Mouse (Mus musculus): Measurements from ENCODE around the gene Fscn1. TPM values are rescaled to one million over a fixed set of nuclear protein-coding genes. Genes with fewer than 3 reads are reported as not detected.

The Fscn1 gene
- 583 TPM for polyA plus RNA-seq (2012; fragmentation: generic; extraction: Trizol)
- long read RNA-seq, experiment 1, transcript Fscn1-201 (5 exons, 2,675 nt): major isoform, 96 of 148 reads
- long read RNA-seq, experiment 1, partial matches to known transcripts: 50 of 148 reads
- long read RNA-seq, experiment 1, other reads (novel, unspliced or antisense): 2 of 148 reads
- long read RNA-seq, experiment 2, transcript Fscn1-201 (5 exons, 2,675 nt): major isoform, 3,115 of 3,176 reads
- long read RNA-seq, experiment 2, partial matches to known transcripts: 12 of 3,176 reads
- long read RNA-seq, experiment 2, other reads (novel, unspliced or antisense): 49 of 3,176 reads

DNA sequence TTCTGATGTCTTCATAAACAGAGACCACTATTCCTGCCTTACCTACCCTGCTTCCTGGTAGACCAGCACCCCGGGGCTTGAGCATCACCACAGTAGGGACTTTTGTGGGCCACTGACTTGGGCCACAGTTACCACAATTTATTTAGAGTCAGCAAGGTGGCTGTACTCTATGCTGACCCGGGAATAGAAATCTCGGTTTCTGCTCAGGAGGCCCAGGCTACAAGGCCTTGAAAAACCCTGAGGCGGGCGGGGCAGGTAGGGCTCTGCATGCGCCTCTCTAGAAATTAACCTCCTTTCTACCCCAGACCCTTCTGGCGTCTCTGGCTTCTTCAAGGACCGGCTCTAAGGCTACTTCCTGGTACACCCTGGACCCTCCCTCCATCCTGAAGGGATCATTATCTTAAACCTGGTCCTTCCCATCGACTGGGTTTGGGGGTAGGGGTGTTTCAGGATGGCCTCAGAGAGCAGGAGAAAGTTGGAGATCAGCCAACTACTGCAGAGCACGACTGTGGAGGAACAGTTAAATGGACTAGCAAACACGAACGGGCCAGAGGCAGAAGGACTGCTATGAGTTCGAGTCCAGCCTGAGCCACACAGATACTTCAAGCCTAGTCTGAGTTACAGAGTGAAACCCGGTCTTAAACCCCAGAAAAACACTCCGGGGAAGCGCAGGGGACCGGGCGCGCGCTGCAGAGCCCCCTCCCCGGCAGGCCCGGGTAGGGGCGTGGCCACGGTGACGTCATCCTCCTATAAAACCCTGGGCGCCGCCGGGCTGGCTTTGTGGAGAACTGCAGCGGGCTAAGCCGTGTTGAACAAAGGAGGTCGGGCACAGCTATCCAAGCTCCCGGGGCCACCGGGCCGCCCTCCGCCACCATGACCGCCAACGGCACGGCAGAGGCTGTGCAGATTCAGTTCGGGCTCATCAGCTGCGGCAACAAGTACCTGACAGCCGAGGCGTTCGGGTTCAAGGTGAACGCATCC is at the start of gene Fscn1:
Gene Fscn1, plus strand, starts transcription at position 768 of the 981 bp plus-strand sequence.
- TF ChIP-seq MAX (IDR thresholded peaks at IDR 0.05) (no peak), USF1 (IDR thresholded peaks at IDR 0.05; ENCODE audit: low read depth) (no peak), FOSL1 (IDR thresholded peaks at IDR 0.05; ENCODE audit: insufficient read depth, low read length, poor library complexity, severe bottlenecking) (no peak), CEBPB (IDR thresholded peaks at IDR 0.05; ENCODE audit: low read depth) (no peak)
- Histone ChIP-seq H3K36me3 (ENCODE audit: control insufficient read depth, insufficient read depth) (peaks cover 11% of the 10 kb centered on the region), H3ac (ENCODE audit: control insufficient read depth, insufficient read length, low read depth) (peak within 1 kb of the TSS; percentile 84), H3K4me3 (ENCODE audit: insufficient read depth, poor library complexity, severe bottlenecking) (peak within 1 kb of the TSS; percentile 97), H3K79me3 (ENCODE audit: low read depth) (peaks cover 45% of the 10 kb centered on the region), H3K79me2 (ENCODE audit: control insufficient read depth, insufficient read depth) (peaks cover 52% of the 10 kb centered on the region), H3K27me3 (ENCODE audit: control insufficient read depth, insufficient read depth, insufficient read length) (no peaks in the 10 kb centered on the region)

DNA sequence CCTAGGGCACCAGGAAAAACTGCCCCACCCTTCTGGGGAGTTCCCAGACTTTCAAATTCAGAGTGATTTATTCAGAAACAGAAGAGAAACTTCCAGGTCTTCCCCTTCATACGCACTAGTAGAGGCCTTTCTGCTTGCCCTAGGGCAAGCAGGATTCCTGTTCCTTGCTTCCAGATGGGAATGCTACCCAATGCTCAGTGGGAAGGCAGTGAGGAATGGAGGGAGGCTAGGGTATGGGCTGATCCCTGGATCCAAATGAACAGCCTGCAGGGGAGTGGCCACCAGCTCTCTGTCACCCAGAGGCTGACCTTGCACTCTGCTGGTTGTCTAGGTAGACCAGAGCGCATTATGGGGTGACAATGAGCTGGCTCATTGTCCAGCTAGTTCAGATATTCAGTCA is 48.5 kb upstream of the Fscn1 start:
- H3K36me3 ChIP-seq (ENCODE audit: control insufficient read depth, insufficient read depth): no peaks in the 10 kb centered on the region
- H3ac ChIP-seq (ENCODE audit: control insufficient read depth, insufficient read length, low read depth): no peak overlapping the region
- H3K79me2 ChIP-seq (ENCODE audit: control insufficient read depth, insufficient read depth): peaks cover 28% of the 10 kb centered on the region
- no peak for TF ChIP-seq CTCF (IDR thresholded peaks at IDR 0.05; ENCODE audit: control insufficient read depth, insufficient read depth, insufficient read length)
- no peak for TF ChIP-seq MYOD1 (IDR thresholded peaks at IDR 0.05; ENCODE audit: control insufficient read depth, insufficient read length, low read depth)
- H3K79me3 ChIP-seq (ENCODE audit: low read depth): peaks cover 3% of the 10 kb centered on the region
- H3K27me3 ChIP-seq (ENCODE audit: control insufficient read depth, insufficient read depth, insufficient read length): no peaks in the 10 kb centered on the region
- no peak overlapping the region for H3K4me3 ChIP-seq (ENCODE audit: insufficient read depth, poor library complexity, severe bottlenecking)

DNA sequence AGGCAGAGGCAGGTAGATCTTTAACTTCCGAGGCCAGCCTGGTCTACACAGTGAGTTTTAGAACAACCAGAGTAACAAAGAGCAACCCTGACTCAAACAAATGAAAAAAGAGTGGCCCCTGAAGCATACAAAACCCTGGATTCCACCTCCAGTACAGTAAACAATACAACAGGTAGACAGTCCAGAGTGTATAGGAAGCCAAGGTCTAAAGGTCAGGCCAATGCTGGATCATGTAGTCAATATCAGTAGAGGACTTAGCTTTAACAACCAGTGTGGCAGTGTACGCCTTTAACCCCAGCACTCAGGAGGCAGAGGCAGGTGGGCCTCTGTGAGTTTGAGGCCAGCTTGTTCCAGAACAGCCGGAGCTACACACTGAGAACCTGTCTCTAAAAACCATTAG is 47.8 kb upstream of the Fscn1 start:
- Histone ChIP-seq H3K79me3 (ENCODE audit: low read depth) (peaks cover 3% of the 10 kb centered on the region), H3K27me3 (ENCODE audit: control insufficient read depth, insufficient read depth, insufficient read length) (no peaks in the 10 kb centered on the region), H3K36me3 (ENCODE audit: control insufficient read depth, insufficient read depth) (no peaks in the 10 kb centered on the region), H3K4me3 (ENCODE audit: insufficient read depth, poor library complexity, severe bottlenecking) (no peak overlapping the region), H3ac (ENCODE audit: control insufficient read depth, insufficient read length, low read depth) (no peak overlapping the region), H3K79me2 (ENCODE audit: control insufficient read depth, insufficient read depth) (peaks cover 21% of the 10 kb centered on the region)
- no peak for TF ChIP-seq CEBPB (IDR thresholded peaks at IDR 0.05; ENCODE audit: low read depth)
- TF ChIP-seq CTCF (IDR thresholded peaks at IDR 0.05; ENCODE audit: control insufficient read depth, insufficient read depth, insufficient read length): no peak
- no peak for TF ChIP-seq USF1 (IDR thresholded peaks at IDR 0.05; ENCODE audit: low read depth)
- TF ChIP-seq MAX (IDR thresholded peaks at IDR 0.05): no peak
- TF ChIP-seq FOSL1 (IDR thresholded peaks at IDR 0.05; ENCODE audit: insufficient read depth, low read length, poor library complexity, severe bottlenecking): no peak
- TF ChIP-seq MYOG (IDR thresholded peaks at IDR 0.05; ENCODE audit: control insufficient read depth, extremely low read depth, insufficient read length): no peak
- TF ChIP-seq MYOD1 (IDR thresholded peaks at IDR 0.05; ENCODE audit: control insufficient read depth, insufficient read length, low read depth): no peak

DNA sequence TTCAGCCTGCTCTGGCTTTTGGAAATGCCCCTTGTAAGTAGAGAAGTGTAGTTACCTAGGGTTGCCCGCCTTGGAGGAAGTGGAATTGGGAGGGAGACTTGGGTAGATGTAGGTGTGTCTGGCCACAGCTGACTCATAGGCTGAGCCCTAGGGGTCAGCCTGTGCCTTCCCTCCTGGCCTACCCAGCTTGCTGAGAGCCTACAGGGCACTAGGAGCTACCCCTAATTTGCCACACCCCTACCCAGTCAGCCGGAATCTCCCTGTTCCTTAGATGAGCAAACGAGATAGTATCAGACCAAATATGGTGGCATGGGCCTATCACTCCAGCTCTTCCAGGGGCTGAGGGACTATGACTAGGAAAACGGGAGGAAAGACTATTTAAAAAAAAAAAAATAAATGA is 47.4 kb upstream of the Fscn1 start:
- H3K27me3 ChIP-seq (ENCODE audit: control insufficient read depth, insufficient read depth, insufficient read length): no peaks in the 10 kb centered on the region
- no peak for TF ChIP-seq USF1 (IDR thresholded peaks at IDR 0.05; ENCODE audit: low read depth)
- no peak for TF ChIP-seq CEBPB (IDR thresholded peaks at IDR 0.05; ENCODE audit: low read depth)
- no peak for TF ChIP-seq FOSL1 (IDR thresholded peaks at IDR 0.05; ENCODE audit: insufficient read depth, low read length, poor library complexity, severe bottlenecking)
- TF ChIP-seq MYOD1 (IDR thresholded peaks at IDR 0.05; ENCODE audit: control insufficient read depth, insufficient read length, low read depth): no peak
- TF ChIP-seq MAX (IDR thresholded peaks at IDR 0.05): no peak
- no peak for TF ChIP-seq CTCF (IDR thresholded peaks at IDR 0.05; ENCODE audit: control insufficient read depth, insufficient read depth, insufficient read length)
- no peak for TF ChIP-seq MYOG (IDR thresholded peaks at IDR 0.05; ENCODE audit: control insufficient read depth, extremely low read depth, insufficient read length)
- H3K79me3 ChIP-seq (ENCODE audit: low read depth): peaks cover 2% of the 10 kb centered on the region
- H3ac ChIP-seq (ENCODE audit: control insufficient read depth, insufficient read length, low read depth): no peak overlapping the region
- peaks cover 17% of the 10 kb centered on the region for H3K79me2 ChIP-seq (ENCODE audit: control insufficient read depth, insufficient read depth)
- no peaks in the 10 kb centered on the region for H3K36me3 ChIP-seq (ENCODE audit: control insufficient read depth, insufficient read depth)
- no peak overlapping the region for H3K4me3 ChIP-seq (ENCODE audit: insufficient read depth, poor library complexity, severe bottlenecking)

DNA sequence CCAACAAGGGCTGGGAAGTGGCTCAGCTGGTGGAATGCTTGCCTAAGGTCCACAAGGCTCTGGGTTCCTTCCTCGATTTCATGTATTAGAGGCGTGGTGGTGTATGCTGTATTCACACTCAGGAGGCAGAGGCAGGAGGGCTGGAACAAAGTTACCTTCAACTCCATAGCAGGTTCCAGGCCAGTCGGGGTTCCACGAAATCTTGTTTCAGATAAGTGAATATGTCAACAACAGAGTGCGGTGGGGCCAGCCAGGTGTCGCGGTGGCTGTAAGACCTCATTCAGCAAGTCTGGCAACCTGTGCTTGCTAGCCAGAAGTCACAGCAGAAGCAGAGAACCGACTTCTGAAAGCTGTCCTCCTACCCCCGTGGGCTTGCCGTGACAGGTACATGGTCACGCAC is 44.9 kb upstream of the Fscn1 start:
- Histone ChIP-seq H3K79me2 (ENCODE audit: control insufficient read depth, insufficient read depth) (no peaks in the 10 kb centered on the region), H3K4me3 (ENCODE audit: insufficient read depth, poor library complexity, severe bottlenecking) (no peak overlapping the region), H3K36me3 (ENCODE audit: control insufficient read depth, insufficient read depth) (no peaks in the 10 kb centered on the region), H3ac (ENCODE audit: control insufficient read depth, insufficient read length, low read depth) (no peak overlapping the region), H3K79me3 (ENCODE audit: low read depth) (no peaks in the 10 kb centered on the region), H3K27me3 (ENCODE audit: control insufficient read depth, insufficient read depth, insufficient read length) (no peaks in the 10 kb centered on the region)
- TF ChIP-seq MAX (IDR thresholded peaks at IDR 0.05) (no peak), MYOD1 (IDR thresholded peaks at IDR 0.05; ENCODE audit: control insufficient read depth, insufficient read length, low read depth) (no peak), CTCF (IDR thresholded peaks at IDR 0.05; ENCODE audit: control insufficient read depth, insufficient read depth, insufficient read length) (no peak), CEBPB (IDR thresholded peaks at IDR 0.05; ENCODE audit: low read depth) (no peak), MYOG (IDR thresholded peaks at IDR 0.05; ENCODE audit: control insufficient read depth, extremely low read depth, insufficient read length) (no peak), FOSL1 (IDR thresholded peaks at IDR 0.05; ENCODE audit: insufficient read depth, low read length, poor library complexity, severe bottlenecking) (no peak), USF1 (IDR thresholded peaks at IDR 0.05; ENCODE audit: low read depth) (no peak)

All from C2C12 (cell line).